Mouse (Mus musculus): Measurements from ENCODE around the gene Spag7.

Spag7 gene

DNA sequence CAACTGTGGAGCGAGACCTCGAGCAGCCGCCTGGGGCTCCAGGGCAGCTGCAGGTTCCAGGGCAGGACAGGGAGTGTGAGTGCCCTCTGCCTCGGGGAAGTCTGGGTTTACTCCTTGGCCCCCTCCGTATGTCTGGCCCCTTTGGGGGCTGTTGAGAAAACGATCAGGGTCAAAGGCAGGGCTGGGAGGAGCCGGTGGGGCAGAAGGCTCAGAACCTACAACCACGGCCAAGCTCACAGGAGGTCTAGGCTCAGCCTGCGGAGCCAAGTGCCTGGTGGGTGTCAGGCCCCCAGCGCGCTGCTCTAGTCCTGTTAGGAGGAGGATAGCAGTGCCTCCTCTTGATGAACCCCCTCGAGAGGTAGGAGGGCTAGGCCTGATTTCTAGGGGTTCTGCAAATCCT lies 12.0 kb upstream of the Spag7 start:
- no peak for DNase-seq (ENCODE audit: low spot score in 2 of 2)

DNA sequence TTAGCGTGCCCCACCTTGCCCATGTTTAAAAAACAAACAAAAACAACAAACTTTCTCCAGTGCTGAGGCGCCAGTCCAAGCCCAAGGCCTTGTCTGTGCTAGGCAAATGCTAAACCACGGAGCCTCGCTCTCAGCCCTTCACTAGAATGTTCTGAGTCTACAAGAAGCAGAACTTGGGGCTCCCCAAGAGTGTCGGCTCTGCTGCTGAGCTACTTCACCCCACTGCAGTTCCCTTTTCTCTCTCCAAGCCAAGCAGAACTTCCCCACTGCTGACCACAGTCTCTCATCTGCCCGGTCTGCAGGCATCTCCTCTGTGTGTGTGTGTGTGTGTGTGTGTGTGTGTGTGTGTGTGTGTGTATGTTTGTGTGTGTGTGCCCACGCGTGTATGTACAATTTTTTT lies 10.7 kb upstream of the Spag7 start:
- no peak for DNase-seq (ENCODE audit: low spot score in 2 of 2)

DNA sequence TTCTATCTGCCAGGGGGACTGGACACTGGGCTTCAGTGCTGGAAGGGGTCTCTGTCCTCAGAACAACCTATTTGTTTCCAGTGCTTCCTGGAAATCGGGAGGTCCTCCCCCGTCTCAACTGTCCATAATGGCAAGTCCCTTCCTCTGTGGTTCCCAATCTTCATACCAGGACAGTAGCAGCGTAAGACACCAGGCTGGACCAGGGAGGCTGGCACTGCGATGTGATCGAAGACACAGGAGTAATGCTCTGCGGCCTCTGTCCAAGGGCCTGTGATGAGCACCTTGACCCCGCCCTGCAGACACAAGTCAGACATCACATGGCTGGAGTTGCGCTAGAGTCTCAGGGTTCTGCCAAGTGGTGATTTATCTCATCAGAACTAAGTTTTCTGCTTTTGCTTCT lies 10.1 kb upstream of the Spag7 start:
- DNase-seq (ENCODE audit: low spot score in 2 of 2), result no peak

DNA sequence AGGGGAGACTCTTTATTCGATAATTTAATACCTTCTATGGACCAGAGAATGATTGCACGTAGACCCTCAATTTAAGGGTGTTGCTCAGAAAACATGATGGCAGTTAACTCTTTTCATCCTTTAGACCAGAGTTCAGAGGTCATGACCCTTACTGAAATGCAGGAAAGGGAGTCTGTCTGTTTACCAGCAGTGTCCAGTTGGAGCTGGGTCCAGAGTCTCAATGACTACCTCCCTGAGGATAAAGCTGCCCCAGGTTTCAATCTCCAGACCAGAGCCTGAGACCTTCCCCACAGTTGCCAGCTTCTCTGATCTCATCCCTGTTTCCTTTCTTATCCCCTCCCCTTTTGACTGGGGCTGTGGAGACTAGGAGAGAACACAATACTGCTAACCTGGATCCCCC lies 9.4 kb upstream of the Spag7 start:
- DNase-seq (ENCODE audit: low spot score in 2 of 2), result no peak

DNA sequence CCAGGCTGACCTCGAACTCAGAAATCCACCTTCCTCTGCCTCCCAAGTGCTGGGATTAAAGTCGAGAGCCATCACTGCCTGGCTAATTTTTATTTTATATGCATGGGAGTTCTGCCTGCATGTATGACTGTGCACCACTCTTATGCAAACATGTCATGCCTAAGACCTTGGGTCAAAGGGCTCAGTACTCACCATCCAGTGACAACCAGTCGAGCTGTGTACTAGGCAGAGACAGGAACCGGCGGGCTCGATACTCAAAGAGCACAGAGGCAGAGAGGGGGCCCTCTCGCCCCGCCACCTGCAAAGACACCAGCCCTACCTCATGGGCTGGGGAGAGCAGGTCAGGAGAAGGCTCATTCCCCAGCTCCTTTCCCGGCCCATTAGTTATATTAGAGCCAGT lies 8.9 kb upstream of the Spag7 start:
- DNase-seq (ENCODE audit: low spot score in 2 of 2), result no peak

DNA sequence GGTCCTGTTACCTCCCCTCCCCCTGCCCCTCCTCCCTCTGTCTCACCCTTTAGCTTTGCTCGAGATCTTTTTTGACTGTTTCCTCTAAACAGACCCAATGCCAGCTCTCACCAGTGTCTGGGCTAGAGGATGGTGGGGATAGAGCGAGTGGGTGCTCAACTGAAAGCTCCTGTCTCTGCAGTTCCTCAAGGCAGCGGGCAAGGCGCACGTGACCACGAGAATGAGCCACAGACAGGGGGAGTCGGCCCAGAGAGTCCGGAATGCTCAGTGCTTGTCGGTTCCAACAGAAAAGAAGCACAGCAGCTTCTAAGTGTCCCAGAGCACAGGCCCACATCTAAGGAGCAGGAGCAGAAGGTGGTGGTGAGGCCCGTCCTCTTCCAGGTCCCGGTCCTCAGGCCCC lies 5.3 kb upstream of the Spag7 start:
- DNase-seq (ENCODE audit: low spot score in 2 of 2), result no peak

DNA sequence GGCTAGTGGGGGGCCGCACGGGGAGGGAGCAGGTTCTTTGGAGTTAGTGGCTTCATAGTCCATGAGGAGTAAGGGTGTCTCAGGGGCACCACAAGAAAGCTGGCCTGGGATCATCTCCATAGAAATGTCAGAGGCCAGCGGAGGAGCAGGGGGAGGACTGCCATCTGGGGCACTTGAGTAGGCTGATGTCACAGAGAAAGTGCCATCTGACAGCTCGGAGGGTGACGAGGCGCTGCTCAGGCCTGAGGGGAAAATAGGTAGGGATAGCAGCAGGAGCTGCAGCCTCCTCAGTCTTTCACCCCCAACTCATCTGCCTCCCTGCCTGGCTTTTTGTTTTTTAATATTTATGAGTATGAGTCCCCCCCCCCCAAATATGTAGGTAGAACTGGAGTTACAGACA lies 4.8 kb upstream of the Spag7 start:
- no peak for DNase-seq (ENCODE audit: low spot score in 2 of 2)

DNA sequence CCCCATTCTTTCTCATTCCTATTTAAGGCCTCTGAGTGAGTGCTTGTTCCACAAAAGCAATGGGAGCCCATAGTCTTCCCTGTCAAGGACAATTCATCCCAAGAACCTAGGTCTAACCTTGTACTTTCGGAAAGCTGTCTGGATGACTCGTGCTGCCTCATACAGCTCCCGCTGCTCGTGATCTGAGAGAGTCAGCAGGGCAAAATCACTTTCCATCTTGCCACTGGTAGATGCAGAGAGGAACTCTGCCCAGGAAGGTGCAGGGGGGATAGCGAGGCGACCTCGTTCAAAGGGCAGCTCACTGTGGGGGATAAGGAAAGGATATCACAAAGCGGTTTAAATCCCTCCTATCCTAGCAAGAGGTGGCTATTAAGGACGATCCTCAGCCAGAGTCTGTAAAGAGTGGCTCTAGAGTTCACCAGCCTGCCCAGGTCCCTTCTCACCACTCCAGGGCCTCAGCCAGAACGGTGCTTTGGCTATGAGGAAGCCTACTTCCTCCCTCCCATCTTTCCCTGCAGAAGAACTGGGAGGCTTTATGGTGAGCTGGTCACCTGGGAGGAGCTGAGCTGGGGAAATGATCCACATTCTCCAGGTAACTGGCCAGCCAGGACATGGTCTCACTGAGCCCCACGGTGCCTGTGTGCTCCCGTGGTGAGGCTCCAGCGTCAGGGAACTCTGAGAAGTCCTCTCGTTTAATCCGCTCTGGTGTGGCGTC lies 2.3 kb upstream of the Spag7 start:
- DNase-seq (ENCODE audit: low spot score in 2 of 2), result no peak

DNA sequence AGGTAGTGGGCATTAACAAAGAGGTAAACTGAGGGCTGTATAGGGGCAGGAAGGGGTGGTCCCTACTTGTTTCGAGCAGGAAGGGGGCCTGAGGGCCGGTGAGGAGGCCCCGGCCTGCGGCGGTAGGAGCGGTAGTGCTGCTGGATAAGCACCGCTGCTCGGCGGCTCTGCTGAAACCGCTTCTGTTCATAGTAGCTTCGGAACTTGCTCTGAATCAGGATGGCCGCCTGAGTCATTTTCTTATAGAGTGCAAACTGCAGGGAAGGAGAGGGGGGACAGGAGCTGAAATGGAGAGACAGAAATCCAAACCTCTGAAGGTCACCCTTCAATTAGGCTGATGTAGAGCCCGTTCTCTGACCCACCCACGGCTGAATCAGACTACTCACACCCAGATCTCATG lies 1.3 kb upstream of the Spag7 start:
- DNase-seq (ENCODE audit: low spot score in 2 of 2), result no peak

DNA sequence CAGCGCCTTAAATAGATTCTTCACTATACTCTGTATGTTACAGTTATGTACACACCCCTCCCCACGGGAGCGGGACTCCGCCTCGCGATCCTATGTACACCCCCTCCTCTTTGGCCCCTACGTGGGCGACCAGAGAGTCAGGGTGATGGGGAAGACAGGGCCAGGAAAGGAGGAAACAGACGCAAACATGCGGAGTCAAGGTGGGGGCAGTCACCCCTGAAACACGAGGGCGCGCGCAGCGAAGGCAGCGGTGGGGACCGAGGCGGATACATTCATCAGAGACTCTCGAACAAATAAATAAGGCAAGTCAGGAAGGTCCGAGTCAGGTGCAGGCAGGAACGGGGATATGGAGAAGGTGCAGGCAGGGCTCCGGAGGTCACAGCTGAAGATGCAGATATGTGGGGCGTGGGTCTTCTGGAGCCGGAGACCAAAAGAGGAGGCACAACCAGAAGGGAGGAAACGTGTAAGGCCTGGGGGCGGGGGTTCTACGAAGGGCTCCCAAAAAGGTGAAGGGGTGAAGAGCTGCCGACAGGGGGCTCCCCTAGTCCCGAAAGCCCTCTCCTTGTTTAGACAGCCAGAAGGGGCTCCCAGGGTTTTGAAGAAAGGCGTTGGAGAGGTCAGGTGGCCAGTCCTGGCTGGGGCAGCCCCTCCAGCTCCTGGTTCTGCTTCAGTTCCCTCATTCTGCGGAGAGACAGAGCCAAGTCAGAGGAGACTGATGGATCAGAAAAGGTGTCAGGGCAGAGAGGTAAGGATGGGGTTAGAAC lies 548 bp upstream of the Spag7 start:
- no peak for DNase-seq (ENCODE audit: low spot score in 2 of 2)

DNA sequence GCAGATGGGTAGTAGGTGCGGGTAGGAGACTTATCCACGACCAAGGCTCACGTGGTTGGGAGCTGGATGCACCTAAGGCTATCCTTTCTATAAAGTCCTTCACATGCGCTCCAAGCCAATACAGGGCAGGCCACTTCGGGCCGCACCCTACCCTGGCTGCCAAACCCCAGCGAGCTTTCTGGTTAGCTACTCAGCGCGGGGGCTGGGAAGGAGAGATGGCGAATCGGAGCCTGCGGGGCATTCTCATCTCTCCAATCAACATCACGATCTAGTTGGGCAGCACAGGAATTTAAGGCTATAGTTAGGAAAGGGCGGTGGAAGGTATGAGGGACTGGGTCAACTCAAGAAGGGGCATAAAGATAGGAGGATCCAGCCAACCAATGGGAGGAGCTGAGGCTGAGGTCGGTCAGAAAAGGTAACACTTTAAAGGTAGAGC lies 863 bp downstream of the Spag7 start:
- DNase-seq (ENCODE audit: low spot score in 2 of 2), result no peak

DNA sequence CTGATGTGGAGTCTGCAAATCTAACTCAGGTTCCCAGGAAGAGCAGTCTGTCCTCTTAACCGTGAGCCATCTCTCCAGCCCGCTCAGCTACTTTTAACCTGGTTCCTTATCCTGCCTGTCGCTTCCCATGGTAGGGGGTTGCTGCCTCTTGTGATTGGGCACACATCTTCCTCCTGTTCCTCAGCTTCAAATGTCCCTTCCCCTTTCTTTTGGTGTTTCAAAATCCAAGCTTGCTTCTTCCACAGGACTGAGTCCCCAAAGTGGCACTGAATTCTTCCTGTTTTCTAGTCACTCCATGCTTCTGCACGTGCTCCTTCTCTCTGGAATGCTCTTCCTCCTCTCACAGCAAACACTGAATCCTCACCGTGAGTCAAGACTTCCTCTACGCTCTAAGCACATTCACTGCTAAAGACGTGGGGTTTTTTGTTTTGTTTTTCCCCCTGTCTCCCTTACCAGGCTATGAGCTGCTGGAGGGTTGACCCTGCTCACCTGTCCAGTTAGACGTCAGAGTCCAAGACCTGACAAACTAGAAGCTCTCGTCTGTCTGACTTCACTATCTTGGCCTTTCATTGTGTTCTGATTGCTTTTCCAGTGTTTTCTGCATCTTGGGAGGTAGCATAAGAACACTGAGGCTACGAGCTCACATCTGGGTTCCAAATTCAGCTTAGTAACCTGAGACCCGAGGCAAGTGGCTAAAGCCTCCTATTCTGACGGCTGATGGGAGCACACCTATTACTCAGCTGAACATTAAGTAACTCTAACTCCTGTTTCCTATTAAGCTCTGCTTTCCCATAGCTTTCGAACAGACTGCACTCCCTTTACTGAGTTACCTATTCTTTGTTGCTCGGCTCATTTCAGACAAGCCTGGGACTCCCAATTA lies 1.7 kb downstream of the Spag7 start:
- no peak for DNase-seq (ENCODE audit: low spot score in 2 of 2)

DNA sequence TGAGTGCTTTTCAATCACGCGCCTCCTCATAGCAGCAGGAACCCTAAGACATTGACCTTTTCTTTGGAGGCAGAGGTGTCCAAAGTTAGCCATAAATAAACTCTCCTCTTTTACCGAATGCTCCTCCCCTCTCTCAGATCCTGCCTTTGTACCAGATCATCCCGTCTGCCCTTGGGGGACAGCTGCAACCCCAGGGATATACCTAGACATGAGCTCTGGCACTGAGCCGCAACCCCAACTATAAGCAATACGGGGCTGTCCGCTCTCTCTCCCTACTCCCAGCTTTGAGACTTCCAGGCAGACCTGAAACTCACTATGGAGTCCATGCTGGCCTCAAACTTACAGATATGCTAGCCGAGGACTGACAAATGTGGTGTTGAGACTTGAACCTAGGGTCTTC lies 2.5 kb downstream of the Spag7 start:
- DNase-seq (ENCODE audit: low spot score in 2 of 2), result no peak

DNA sequence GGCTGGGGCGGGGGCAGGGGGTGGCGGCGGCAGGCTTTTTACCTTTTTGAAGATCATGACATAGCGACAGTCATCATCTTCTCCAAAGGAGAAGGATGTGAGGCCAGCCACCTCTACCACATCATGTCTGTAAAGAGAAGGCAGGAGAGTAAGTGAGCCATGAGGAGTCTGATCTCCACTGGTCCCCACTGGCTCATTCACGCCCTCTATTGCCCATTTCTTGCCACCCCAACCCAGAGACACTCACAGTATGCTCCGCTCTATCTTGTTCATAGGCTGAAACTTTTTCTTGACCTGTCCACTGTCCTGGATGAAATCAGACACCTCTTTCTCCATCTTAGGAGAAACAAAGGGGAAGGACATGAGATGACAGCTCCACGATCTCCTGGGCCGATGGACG lies 4.5 kb downstream of the Spag7 start:
- DNase-seq (ENCODE audit: low spot score in 2 of 2), result no peak

DNA sequence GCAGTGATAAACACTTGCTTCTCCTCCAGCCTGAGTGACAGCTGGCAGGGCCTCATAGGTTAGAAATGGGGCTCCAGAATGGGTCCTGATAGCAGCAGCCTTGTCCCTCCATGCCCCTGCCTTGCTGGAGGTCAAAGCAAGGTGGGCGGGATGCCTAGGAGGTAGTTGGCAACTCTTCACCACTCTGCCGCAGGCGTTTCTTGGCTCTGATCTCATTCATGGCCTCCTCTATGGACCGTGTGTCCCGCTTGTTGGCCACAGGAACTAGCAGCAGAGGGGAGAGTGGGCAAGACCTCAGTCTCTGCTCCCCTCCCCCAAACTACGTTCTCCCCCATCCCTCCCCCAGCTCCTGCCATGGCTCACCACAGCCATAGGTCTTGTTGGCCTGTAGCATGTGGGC lies 5.3 kb downstream of the Spag7 start:
- no peak for DNase-seq (ENCODE audit: low spot score in 2 of 2)

DNA sequence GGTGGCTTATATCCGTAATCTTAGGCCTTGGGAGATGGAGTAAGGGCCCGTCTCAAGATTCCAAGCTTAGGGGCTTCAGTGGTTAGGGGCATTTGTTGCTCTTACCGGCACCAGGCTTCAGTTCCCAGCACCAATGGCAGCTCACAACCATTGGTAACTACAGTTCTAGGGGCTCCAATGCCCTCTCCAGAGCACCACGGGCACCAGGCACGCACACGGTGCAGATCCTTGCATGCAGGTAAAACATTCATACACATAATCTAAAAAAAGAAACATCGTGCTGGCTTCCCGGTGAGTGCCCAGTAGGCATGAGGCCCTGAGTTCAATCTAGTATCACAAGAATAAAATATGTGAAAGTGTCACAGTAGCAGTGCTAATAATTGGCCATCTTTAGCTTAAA lies 6.1 kb downstream of the Spag7 start:
- DNase-seq (ENCODE audit: low spot score in 2 of 2), result no peak

DNA sequence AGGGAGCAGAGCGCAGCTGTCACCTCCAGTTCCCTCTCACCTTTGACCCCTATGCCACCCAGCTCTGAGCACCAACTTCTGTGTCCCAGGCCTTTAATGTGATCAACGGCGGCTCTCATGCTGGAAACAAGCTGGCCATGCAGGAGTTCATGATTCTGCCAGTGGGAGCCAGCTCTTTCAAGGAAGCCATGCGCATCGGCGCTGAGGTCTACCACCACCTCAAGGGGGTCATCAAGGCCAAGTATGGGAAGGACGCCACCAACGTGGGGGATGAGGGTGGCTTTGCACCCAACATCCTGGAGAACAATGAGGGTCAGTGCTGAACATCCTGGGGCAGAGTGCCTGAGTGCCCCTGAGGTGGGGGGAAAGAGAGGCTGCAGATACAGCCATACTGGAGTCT lies 8.6 kb downstream of the Spag7 start:
- no peak for DNase-seq (ENCODE audit: low spot score in 2 of 2)

DNA sequence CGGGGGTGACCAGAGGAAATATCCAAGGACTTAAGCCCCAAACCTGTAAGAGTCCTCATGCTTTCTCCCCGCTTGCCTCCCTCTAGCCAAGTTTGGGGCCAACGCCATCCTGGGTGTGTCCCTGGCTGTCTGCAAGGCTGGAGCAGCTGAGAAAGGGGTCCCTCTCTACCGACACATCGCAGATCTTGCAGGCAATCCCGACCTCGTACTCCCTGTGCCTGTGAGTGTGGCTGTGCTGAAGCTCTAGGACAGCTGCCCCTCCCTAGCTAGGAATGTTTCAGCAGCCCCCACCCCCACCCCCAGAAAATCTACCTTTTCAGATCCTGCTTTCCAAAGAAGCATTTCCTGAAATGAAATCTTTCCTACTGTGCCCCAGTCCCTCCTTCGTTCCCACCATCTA lies 10.3 kb downstream of the Spag7 start:
- no peak for DNase-seq (ENCODE audit: low spot score in 2 of 2)

DNA sequence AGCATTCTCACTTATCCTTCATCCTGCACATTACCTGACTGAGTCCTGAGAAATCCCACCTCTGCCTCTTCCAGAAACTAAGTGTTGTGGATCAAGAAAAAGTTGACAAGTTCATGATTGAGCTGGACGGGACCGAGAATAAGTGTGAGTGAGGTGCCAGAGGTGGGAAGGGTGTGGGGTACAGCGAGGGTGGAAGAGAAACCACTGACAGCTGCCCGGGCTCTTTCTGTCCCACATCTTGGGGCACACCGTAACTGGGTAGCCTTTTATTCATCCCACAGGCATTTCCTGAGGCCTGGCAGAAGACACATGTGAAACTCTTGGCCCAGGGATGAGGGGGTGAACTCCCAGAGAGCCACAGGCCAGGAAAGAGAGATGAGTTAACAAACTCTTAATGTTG lies 10.7 kb downstream of the Spag7 start:
- DNase-seq (ENCODE audit: low spot score in 2 of 2), result no peak

DNA sequence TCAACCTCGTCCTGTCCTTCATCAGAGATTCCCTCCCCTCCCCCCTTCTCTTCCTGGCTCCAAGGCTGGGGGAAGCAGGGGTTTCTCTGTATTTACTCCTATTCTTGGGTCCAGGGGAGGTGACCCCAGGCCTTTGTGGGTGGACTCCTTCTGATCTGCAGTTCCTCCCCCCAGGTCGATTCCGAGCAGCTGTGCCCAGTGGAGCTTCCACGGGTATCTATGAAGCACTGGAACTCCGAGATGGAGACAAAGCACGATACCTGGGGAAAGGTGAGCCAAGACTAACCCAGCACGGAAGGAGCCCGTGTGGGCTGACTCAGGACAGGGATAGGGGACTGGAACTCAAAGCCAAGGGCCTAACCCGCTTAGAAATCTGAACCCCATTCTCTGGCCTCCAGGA lies 11.2 kb downstream of the Spag7 start:
- DNase-seq (ENCODE audit: low spot score in 2 of 2), result no peak

DNA sequence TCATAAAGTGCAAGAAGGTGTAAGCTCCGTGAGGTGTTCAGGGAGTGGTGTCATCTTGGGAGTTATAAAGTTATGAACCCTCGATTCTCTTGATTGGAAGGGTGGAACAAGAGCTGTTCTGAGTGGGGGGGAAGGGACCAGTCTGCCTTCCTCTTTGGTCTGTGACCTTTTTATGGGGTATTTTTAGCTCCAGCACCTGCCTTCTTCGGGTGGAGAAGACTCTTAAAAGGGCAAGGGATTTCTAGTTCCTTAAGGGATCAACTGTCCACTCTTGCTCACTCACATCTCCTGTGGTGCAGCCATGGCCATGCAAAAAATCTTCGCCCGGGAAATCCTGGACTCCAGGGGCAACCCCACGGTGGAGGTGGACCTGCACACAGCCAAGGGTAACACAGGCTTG lies 11.6 kb downstream of the Spag7 start:
- no peak for DNase-seq (ENCODE audit: low spot score in 2 of 2)

DNA sequence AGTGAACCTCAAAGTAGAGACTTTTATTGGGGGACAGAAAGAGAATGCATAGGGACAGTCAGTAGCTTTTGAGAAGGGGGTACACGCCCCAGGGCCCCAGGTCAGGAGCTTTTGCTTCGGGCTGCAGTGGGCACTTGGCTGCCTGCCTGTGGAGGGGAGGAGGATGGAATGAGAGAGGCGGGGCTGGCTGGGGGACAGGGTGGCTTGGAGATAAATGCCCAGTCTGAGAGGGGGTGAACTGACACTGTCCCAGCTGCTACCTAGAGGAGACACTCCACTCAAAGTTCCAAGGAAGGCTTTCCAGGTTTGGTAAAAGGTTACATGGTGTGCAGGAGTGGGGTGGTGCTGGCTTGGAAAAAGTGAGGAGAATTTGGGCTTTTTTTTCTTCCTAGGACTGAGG lies 12.3 kb downstream of the Spag7 start, which contains the start of gene Eno3:
Eno3 (plus strand) TSS at position 239 of the 400 bp plus-strand sequence.
- no peak for DNase-seq (ENCODE audit: low spot score in 2 of 2)
